Mouse (Mus musculus): ENCODE data around the gene Vmn1r24. TPM values are rescaled to one million over a fixed set of nuclear protein-coding genes. Genes with fewer than 3 reads are reported as not detected.
"Not testable (repeated sequence)": the region's sequence is repeated elsewhere in the genome, so short reads cannot be mapped to it uniquely, and the experiment has no call there.

Vmn1r24 gene
- total RNA-seq (2021) = not detected

DNA sequence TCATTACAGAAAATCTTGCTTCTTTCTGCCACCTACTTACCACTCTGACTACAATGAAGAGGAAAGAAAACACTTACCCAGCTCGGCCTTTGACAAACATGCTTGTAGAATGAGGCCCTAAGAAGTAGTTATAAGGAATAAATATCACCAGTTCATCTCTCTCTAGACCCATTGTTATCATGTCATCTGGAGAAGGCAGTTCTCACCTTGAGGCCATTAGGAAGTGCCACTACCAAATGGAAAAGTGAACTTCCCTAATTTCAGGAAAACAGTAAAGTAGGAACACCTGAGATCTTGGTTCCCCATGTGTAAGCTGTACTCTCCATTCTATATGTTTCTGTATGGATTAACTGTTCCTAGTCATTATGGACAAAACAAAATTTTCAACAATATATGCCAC, at the start of gene Vmn1r24:
Gene Vmn1r24 (minus strand): TSS at position 101 of the 400 bp plus-strand sequence.
- DNase-seq (ENCODE audit: low spot score in 2 of 2); intact Hi-C loops (cut with DNase I): not testable (repeated sequence)

DNA sequence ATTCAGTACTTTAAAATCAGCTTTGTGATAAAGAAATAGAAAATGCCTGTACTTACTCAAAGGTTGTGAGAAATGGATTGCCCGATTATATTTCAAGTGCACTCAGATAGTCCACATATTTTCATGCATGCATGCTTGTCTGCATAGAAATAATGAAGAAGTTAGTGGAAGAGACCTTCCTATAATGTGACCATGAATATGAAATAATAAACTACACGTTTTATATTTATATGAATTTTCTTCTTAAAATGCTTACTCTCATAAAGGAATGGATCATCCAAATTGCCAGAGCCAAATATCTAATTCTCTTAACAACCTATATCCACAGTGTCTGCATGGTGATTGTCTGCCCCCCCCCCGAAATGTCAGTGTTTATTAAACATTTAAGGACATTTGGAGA, 19.4 kb upstream of the Vmn1r24 start, which contains the start of gene Vmn1r25:
Gene Vmn1r25 (minus strand): TSS at position 101 of the 400 bp plus-strand sequence.
- intact Hi-C loops (cut with DNase I) = no loop called here

DNA sequence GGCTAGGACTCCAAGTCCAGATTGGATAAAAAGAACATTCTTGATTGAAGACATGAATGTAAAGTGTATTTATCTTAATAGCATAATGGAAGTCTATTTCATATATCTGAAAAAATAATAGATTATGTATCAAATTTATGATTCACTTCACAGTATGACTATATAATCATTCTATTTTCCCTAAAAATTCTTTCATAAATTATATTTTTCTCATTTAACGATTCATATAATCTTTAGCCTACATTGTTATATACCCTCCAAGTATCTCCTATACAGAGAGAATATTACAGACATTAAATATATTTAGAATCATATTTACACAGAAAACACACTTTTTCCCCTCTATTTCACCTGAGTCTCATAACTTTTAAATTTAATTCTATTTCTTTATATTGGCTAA, 34.6 kb downstream of the Vmn1r24 start, which contains the start of gene Vmn1r23:
Gene Vmn1r23 (minus strand): TSS at position 101 of the 400 bp plus-strand sequence.
- no peak for DNase-seq (ENCODE audit: low spot score in 2 of 2)
- intact Hi-C loops (cut with DNase I) = no loop called here

More for the DNA sequence above, 19.4 kb upstream of the Vmn1r24 start, which contains the start of gene Vmn1r25:
- DNase-seq (ENCODE audit: low spot score in 2 of 2) = no peak

DNA sequence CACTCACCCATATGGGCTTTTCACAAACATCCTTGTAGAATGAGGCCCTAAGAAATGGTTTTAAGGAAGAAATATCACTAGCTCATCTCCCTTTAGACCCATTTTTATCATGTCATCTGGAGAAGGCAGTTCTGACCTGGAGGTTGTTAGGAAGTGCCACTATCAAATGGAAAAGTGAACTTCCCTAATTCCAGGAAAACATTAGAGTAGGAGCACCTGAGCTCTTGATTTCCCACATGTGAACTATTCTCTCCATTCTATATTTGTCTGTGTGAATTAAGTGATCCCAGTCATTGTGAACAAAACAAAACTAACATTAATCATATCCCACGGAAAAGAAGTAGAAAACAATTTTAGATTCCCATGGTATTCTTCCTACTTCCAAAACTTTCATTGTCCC, 53.4 kb downstream of the Vmn1r24 start, which contains the start of gene Vmn1r22:
Gene Vmn1r22 (minus strand): TSS at position 101 of the 400 bp plus-strand sequence.
- intact Hi-C loops (cut with DNase I) = no loop called here
- no peak for DNase-seq (ENCODE audit: low spot score in 2 of 2)

Other genes with a start within 250 kb of the Vmn1r24 start
- gene Vopp1, start 136.3 kb downstream of the Vmn1r24 start, total RNA-seq (2021) = 100 to 1,000 TPM; 131 to 139 TPM
- gene Vmn1r21, start 111.2 kb downstream of the Vmn1r24 start, total RNA-seq (2021) = not detected
- not detected for gene Vmn1r22, start 53.5 kb downstream of the Vmn1r24 start, total RNA-seq (2021)
- gene Vmn1r23, start 34.7 kb downstream of the Vmn1r24 start, total RNA-seq (2021) = not detected
- gene Vmn1r25, start 19.3 kb upstream of the Vmn1r24 start, total RNA-seq (2021) = not detected
- gene Vmn1r26, start 53.7 kb upstream of the Vmn1r24 start, total RNA-seq (2021) = not detected

Data from left cerebral cortex, postnatal 36 days (tissue).